Mouse (Mus musculus) embryonic facial prominence, embryonic 11.5 days (tissue): ENCODE results near the gene Lefty2. TPM values are rescaled to one million over a fixed set of nuclear protein-coding genes. Genes with fewer than 3 reads are reported as not detected.
"Not testable (repeated sequence)": the region's sequence is repeated elsewhere in the genome, so short reads cannot be mapped to it uniquely, and the experiment has no call there.

Experiments
- ATAC-seq: fragments of 200-750 bp; cut with Nextera tagmentation; replicated peaks from 2 replicates; pipeline ENCODE4 v1.8.0; 2017; ENCODE audit warnings: low read depth; ENCODE audit not compliant: insufficient number of reproducible peaks, low FRiP score, low TSS enrichment
- DNase-seq: peaks from one replicate; pipeline ENCODE4 v3.0.0-alpha.2; 2015; ENCODE audit warnings: low spot score
- H3K27ac ChIP-seq: fragments of 300-500 bp; sonication (generic); replicated peaks from 2 replicates; pipeline ENCODE4 v1.5.1; 2014; ENCODE audit warnings: mild to moderate bottlenecking, low read depth, low read length, control low read depth
- H3K27me3 ChIP-seq: fragments of 300-500 bp; sonication (generic); 2 replicates; pipeline ENCODE4 v1.6.1; 2014; ENCODE audit warnings: mild to moderate bottlenecking, low read length, moderate library complexity, mixed read lengths; ENCODE audit not compliant: control insufficient read depth, insufficient read depth
- H3K36me3 ChIP-seq: fragments of 300-500 bp; sonication (generic); replicated peaks from 2 replicates; pipeline ENCODE4 v1.6.1; 2014; ENCODE audit warnings: low read depth, mild to moderate bottlenecking, low read length, moderate library complexity, mixed read lengths; ENCODE audit not compliant: control insufficient read depth, insufficient read depth
- H3K4me1 ChIP-seq: fragments of 300-500 bp; sonication (generic); 2 replicates; pipeline ENCODE4 v1.6.1; 2014; ENCODE audit warnings: low read length, mixed read lengths; ENCODE audit not compliant: control insufficient read depth, insufficient read depth
- H3K4me2 ChIP-seq: fragments of 300-500 bp; sonication (generic); 2 replicates; pipeline ENCODE4 v1.6.1; 2014; ENCODE audit warnings: low read depth, mild to moderate bottlenecking, control low read depth, low read length, moderate library complexity
- H3K4me3 ChIP-seq: fragments of 300-500 bp; sonication (generic); 2 replicates; pipeline ENCODE4 v1.5.1; 2014; ENCODE audit warnings: low read depth, low read length, control low read depth
- H3K9ac ChIP-seq: fragments of 300-500 bp; sonication (generic); replicated peaks from 2 replicates; pipeline ENCODE4 v1.6.1; 2014; ENCODE audit warnings: mild to moderate bottlenecking, control low read depth, low read length
- H3K9me3 ChIP-seq: fragments of 300-500 bp; sonication (generic); replicated peaks from 2 replicates; pipeline ENCODE4 v1.6.1; 2016; ENCODE audit warnings: mild to moderate bottlenecking, low read length, inconsistent platforms, mixed read lengths; ENCODE audit not compliant: control insufficient read depth
- WGBS: fragments of 180-500 bp; shearing (Covaris S2); extraction: QIAGEN DNeasy Blood & Tissue Kit; methylation state at CpG from one replicate; pipeline ENCODE4 v1.1.7; 2014; 5-methylcytosine and 5-hydroxymethylcytosine counted together
- polyA plus RNA-seq: library from polyadenylated mRNA; unstranded; fragments of >200 nt; fragmentation: Nextera tagmentation; extraction: Ambion mirVana; gene quantifications from 2 replicates; pipeline ENCODE4 v1.2.1, GENCODE M21; 2014

The Lefty2 gene
- polyA plus RNA-seq, 1 experiment from 2014 or later: not detected

DNA sequence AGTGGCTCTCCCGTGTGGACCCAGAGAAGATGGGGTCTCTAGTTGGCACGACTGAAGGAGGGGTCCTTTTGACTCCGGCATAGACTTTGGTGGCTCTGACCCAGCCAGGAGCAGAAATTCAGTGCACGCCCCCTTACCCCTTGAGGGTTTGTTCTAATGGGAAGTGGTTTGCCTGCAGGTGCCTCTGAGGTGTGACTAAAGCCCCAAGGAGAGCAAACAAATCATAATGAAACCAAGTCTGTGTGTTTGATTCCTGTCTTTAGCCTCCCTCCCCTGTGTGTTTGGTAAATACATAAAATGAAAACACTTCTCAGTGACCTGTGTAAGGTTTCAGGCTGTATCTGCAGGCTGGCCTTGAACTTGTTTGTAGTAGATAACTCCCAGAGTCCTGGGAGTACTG lies 33.4 kb downstream of the Lefty2 start:
- no peak overlapping the region for H3K27ac ChIP-seq
- no peaks in the 10 kb centered on the region for H3K9me3 ChIP-seq
- no peaks in the 10 kb centered on the region for H3K4me1 ChIP-seq
- no peak overlapping the region for H3K9ac ChIP-seq
- WGBS: 69% methylated on average over 4 of the region's 4 CpGs
- no peaks in the 10 kb centered on the region for H3K27me3 ChIP-seq
- H3K4me2 ChIP-seq: no peak overlapping the region
- DNase-seq: no peak
- no peaks in the 10 kb centered on the region for H3K36me3 ChIP-seq
- ATAC-seq: no peak
- no peak overlapping the region for H3K4me3 ChIP-seq

DNA sequence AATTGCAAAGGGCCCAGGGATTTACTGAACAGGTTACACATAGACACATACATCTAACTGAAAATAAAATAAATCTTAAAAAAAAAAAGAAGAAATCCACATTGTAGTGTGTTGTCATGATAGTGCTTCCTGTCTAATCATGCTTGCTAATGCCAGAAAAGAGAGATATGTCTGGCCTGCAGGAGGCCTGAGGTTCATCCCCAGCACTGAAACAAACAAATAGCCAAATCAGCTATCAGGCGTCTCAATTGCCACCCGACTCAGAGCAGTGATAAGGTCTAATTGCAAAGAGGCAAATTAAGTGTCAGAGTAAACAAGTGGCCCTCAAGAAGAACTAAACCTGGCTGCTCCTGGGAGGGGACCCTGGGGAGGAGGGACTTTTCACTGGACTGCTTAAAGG lies 36.7 kb downstream of the Lefty2 start:
- Histone ChIP-seq H3K27ac (no peak overlapping the region), H3K4me2 (no peak overlapping the region), H3K9me3 (no peaks in the 10 kb centered on the region), H3K4me1 (no peaks in the 10 kb centered on the region), H3K36me3 (no peaks in the 10 kb centered on the region), H3K27me3 (peaks cover 8% of the 10 kb centered on the region), H3K4me3 (no peak overlapping the region), H3K9ac (no peak overlapping the region)
- no peak for DNase-seq
- WGBS: 59% methylated on average over 2 of the region's 2 CpGs
- no peak for ATAC-seq

DNA sequence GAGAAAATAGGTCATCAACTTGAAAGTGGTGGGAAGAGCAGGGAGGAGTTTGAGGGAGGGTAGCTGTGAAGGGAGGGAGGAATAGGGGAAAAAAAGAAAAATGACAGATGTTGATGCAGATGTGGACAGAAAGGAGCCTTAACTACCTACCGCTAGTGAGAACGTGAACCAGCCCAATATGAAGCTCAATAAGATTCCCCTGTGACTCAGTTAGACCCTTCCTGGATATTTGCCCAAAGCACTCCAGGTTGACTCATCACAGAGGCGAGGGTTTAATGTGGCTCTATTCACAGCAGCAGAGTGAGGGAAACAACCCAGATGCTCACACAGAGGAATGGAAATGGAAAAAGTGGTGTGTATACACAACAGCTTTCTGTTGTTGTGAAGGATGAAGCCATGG lies 38.2 kb downstream of the Lefty2 start:
- DNase-seq: no peak
- peaks cover 22% of the 10 kb centered on the region for H3K27me3 ChIP-seq
- no peak overlapping the region for H3K4me3 ChIP-seq
- WGBS: 86% methylated on average over 3 of the region's 3 CpGs
- no peaks in the 10 kb centered on the region for H3K4me1 ChIP-seq
- no peak for ATAC-seq
- H3K36me3 ChIP-seq: no peaks in the 10 kb centered on the region
- no peak overlapping the region for H3K4me2 ChIP-seq
- H3K9ac ChIP-seq: no peak overlapping the region
- no peak overlapping the region for H3K27ac ChIP-seq
- H3K9me3 ChIP-seq: no peaks in the 10 kb centered on the region

DNA sequence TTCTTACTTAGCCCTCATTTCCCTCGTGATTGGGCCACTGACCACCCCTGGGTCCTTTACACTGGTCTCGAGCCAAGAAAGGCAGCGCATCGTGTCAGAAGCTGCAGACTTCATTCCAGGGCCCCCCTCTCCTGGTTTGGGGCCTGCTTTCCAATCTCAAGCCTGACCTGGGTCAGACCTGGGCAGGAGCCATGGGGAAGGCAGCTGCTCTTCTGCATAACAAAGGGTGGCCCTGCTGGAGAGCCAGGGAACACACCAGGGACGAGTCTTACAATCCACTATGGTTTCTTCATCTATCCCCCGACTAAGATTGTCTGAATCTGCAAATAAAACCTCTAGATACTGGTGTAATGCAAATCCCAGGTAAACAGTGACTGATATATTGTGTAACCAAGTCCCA lies 40.8 kb downstream of the Lefty2 start:
- Histone ChIP-seq H3K27ac (no peak overlapping the region), H3K9ac (no peak overlapping the region), H3K9me3 (no peaks in the 10 kb centered on the region), H3K4me2 (no peak overlapping the region), H3K4me1 (no peaks in the 10 kb centered on the region), H3K36me3 (no peaks in the 10 kb centered on the region), H3K4me3 (no peak overlapping the region), H3K27me3 (peaks cover 32% of the 10 kb centered on the region)
- DNase-seq (no peak), ATAC-seq (no peak)
- 18% methylated on average over 6 of the region's 6 CpGs for WGBS

DNA sequence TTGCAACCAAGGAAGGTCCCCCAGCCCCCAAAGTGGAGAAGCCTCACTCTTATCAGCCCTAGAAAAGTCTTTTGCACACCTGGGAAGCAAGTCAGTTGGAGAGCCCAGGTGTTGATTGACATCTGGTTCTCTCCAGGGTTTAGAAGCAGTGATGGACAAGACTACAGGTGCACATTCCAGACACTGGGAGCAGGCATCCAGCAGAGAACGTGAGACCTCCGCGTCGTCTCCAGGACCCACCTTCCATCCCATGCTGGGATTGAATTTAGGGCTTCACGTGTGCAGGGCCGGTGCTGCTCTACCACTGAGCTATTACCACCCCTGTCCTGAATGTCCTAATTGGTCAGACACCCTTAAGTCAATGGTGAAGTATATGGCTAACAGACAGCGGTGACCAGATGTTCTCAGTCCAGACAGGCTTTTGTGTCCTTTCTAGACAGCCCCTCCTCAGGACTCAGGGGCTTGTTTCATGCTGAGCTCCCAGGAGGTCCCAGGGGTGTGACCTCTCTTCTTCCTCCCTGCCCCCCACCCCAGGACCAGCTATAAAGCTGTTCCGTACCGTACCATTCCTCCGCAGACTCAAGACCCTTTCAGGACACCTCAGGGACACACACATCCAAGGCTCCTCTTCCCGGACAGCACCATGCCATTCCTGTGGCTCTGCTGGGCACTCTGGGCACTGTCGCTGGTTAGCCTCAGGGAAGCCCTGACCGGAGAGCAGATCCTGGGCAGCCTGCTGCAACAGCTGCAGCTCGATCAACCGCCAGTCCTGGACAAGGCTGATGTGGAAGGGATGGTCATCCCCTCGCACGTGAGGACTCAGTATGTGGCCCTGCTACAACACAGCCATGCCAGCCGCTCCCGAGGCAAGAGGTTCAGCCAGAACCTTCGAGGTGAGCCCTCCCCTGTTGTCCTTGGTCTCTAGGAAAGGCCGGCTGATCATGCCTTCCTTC lies 41.8 kb downstream of the Lefty2 start, which contains the start of gene Lefty1:
TSS of gene Lefty1 (plus strand) at position 556 of the 953 bp plus-strand sequence.
- Histone ChIP-seq H3K4me1 (no peaks in the 10 kb centered on the region), H3K9ac (no peak within 1 kb of the TSS), H3K4me3 (no peak within 1 kb of the TSS), H3K27ac (no peak within 1 kb of the TSS), H3K27me3 (peaks cover 32% of the 10 kb centered on the region), H3K9me3 (no peaks in the 10 kb centered on the region), H3K4me2 (no peak within 1 kb of the TSS), H3K36me3 (no peaks in the 10 kb centered on the region)
- no peak for ATAC-seq
- DNase-seq: no peak
- WGBS: 9% methylated on average over 21 of the region's 21 CpGs

DNA sequence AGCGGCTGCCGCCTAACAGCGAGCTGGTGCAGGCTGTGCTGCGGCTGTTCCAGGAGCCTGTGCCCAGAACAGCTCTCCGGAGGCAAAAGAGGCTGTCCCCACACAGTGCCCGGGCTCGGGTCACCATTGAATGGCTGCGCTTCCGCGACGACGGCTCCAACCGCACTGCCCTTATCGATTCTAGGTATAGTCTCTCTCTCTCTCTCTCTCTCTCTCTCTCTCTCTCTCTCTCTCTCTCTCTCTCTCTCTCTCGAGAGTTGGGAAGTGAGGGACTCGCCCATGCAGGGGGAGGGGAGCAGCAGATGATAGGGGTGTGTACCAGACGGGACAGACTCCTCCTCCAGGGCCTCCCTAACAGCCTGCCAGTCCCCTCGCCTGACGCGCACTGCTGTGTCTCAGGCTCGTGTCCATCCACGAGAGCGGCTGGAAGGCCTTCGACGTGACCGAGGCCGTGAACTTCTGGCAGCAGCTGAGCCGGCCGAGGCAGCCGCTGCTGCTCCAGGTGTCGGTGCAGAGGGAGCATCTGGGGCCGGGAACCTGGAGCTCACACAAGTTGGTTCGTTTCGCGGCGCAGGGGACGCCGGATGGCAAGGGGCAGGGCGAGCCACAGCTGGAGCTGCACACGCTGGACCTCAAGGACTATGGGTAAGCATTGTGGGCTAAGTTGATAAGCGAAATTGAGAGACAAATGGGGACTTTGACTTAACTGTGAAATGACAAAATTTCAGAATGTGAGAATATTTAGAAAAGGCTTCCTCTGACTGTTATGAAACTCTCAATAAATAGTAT lies 43.9 kb downstream of the Lefty2 start:
- H3K4me1 ChIP-seq, H3K9ac ChIP-seq, H3K9me3 ChIP-seq, H3K27ac ChIP-seq, ATAC-seq, DNase-seq, H3K36me3 ChIP-seq: not testable (repeated sequence)
- Histone ChIP-seq H3K4me2 (peak overlapping the region; percentile 36), H3K27me3 (peaks cover 42% of the 10 kb centered on the region), H3K4me3 (peak overlapping the region; percentile 19; the same call in 1 of the 2 replicates)
- 2% methylated on average over 33 of the region's 41 CpGs for WGBS

DNA sequence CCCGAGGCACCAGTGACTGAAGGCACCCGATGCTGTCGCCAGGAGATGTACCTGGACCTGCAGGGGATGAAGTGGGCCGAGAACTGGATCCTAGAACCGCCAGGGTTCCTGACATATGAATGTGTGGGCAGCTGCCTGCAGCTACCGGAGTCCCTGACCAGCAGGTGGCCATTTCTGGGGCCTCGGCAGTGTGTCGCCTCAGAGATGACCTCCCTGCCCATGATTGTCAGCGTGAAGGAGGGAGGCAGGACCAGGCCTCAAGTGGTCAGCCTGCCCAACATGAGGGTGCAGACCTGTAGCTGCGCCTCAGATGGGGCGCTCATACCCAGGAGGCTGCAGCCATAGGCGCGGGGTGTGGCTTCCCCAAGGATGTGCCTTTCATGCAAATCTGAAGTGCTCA lies 44.7 kb downstream of the Lefty2 start:
- not testable (repeated sequence) for H3K36me3 ChIP-seq, H3K4me2 ChIP-seq, H3K9ac ChIP-seq, H3K27ac ChIP-seq, H3K9me3 ChIP-seq, H3K4me1 ChIP-seq, H3K4me3 ChIP-seq, ATAC-seq, DNase-seq
- peaks cover 42% of the 10 kb centered on the region for H3K27me3 ChIP-seq
- WGBS: 10% methylated on average over 13 of the region's 13 CpGs

DNA sequence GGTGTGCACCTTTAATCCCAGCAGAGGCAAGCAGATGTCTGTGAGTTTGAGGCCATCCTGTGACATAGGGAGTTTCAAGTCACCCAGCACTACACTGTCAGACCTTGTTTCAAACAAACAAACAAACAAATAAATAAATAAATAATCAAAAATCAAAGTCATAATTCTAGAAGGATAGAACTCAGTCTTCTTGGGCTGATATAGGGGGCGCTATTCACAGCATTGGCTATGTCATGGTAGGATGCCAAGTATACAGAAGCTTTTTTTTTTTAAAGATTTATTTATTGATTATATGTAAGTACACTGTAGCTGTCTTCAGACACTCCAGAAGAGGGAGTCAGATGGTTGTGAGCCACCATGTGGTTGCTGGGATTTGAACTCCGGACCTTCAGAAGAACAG lies 45.9 kb downstream of the Lefty2 start:
- ATAC-seq, H3K4me1 ChIP-seq, H3K9me3 ChIP-seq, H3K4me2 ChIP-seq, DNase-seq, H3K27ac ChIP-seq, H3K36me3 ChIP-seq, H3K4me3 ChIP-seq, H3K9ac ChIP-seq: not testable (repeated sequence)
- 69% methylated on average over 2 of the region's 2 CpGs for WGBS
- peaks cover 43% of the 10 kb centered on the region for H3K27me3 ChIP-seq
